Mouse (Mus musculus) small intestine, adult 2 months (tissue): ENCODE results near the gene Cd164l2.

ENCODE experiments used
- CTCF ChIP-seq: fragments of 200-500 bp; IDR thresholded peaks from 2 replicates; pipeline ENCODE4 v1.5.1; 2012; ENCODE audit warnings: low read depth, mild to moderate bottlenecking, control low read depth, inconsistent platforms, low read length, moderate library complexity, mixed read lengths; ENCODE audit not compliant: insufficient replicate concordance, insufficient read length; ENCODE audit errors: extremely low read depth
- POLR2A ChIP-seq: fragments of 200-500 bp; IDR thresholded peaks from 2 replicates; pipeline ENCODE4 v1.6.1; 2012; ENCODE audit warnings: low read depth, mild to moderate bottlenecking, control low read depth, inconsistent platforms, low read length, moderate library complexity

- peak; percentile 21; the same call in 1 of the 2 replicates for TF ChIP-seq CTCF
- TF ChIP-seq POLR2A = peak; percentile 88
Measured at GRCm38 (mm10) chr4:133240934-133241908, 29.3 kb downstream of the Cd164l2 start.
